Mouse (Mus musculus): Measurements from ENCODE around the gene Stx1a.

- TF ChIP-seq CTCF (IDR thresholded peaks at IDR 0.05; ENCODE audit: control insufficient read depth, insufficient read depth, insufficient replicate concordance, low read depth, low read length) (no peak), POLR2A (IDR thresholded peaks at IDR 0.05; ENCODE audit: control insufficient read depth, low read depth, low read length) (no peak)
These were observed 12.5 kb downstream of the Stx1a start for GRCm38 (mm10) chr5:135035608-135036359.

All from testis, adult 2 months (tissue).